In genomic region chr1:44120074-44120406, GRCm38 (mm10) we compare ENCODE assay signal across 8 mouse cellular contexts. TPM values are rescaled to one million over a fixed set of nuclear protein-coding genes. Genes with fewer than 3 reads are reported as not detected.
DNase-seq lines count a peak whose midpoint lies in the region; ATAC-seq and TF ChIP-seq lines count a peak whose summit lies in the region.

No protein-coding gene starts in this region.

- H3K36me3 ChIP-seq in heart, embryonic 10.5 days: peaks cover 32% of the 10 kb centered on the region
- peaks cover 19% of the 10 kb centered on the region for H3K36me3 ChIP-seq in C2C12 (ENCODE audit: control insufficient read depth, insufficient read depth)
- H3K36me3 ChIP-seq in forebrain, embryonic 14.5 days (ENCODE audit: control insufficient read depth, insufficient read depth, low read length): peaks cover 12% of the 10 kb centered on the region
- H3K36me3 ChIP-seq in liver, embryonic 15.5 days (replicated peaks): peaks cover 3% of the 10 kb centered on the region; the same call in 1 of the 2 replicates

- H3K4me3 ChIP-seq in heart, embryonic 10.5 days: peak overlapping the region; percentile 76
- H3K4me3 ChIP-seq in C2C12 (ENCODE audit: insufficient read depth, poor library complexity, severe bottlenecking): peak overlapping the region; percentile 81
- peak overlapping the region; percentile 70 for H3K4me3 ChIP-seq in forebrain, embryonic 14.5 days (ENCODE audit: low read depth, low read length)
- H3K4me3 ChIP-seq in liver, embryonic 15.5 days (replicated peaks): peak overlapping the region; percentile 70

- H3K9ac ChIP-seq in forebrain, embryonic 14.5 days (ENCODE audit: low read length): peak overlapping the region; percentile 87
- H3K9ac ChIP-seq in liver, embryonic 15.5 days: peak overlapping the region; percentile 59

- no peaks in the 10 kb centered on the region for H3K27me3 ChIP-seq in heart, embryonic 10.5 days (ENCODE audit: insufficient read depth, poor library complexity, severe bottlenecking)
- H3K27me3 ChIP-seq in C2C12 (ENCODE audit: control insufficient read depth, insufficient read depth, insufficient read length): no peaks in the 10 kb centered on the region
- H3K27me3 ChIP-seq in forebrain, embryonic 14.5 days (replicated peaks; ENCODE audit: control insufficient read depth, insufficient read depth, low read length): no peaks in the 10 kb centered on the region
- H3K27me3 ChIP-seq in liver, embryonic 15.5 days: no peaks in the 10 kb centered on the region

- H3K79me3 ChIP-seq in C2C12 (ENCODE audit: low read depth): peaks cover 21% of the 10 kb centered on the region

- H3K4me1 ChIP-seq in heart, embryonic 10.5 days: peaks cover 5% of the 10 kb centered on the region; the same call in 1 of the 2 replicates
- peaks cover 11% of the 10 kb centered on the region for H3K4me1 ChIP-seq in forebrain, embryonic 14.5 days (ENCODE audit: control insufficient read depth, insufficient read depth, low read length)
- H3K4me1 ChIP-seq in liver, embryonic 15.5 days (replicated peaks): peaks cover 23% of the 10 kb centered on the region

- peaks cover 65% of the 10 kb centered on the region for H3K79me2 ChIP-seq in C2C12 (ENCODE audit: control insufficient read depth, insufficient read depth)

- peak overlapping the region; percentile 85 for H3K4me2 ChIP-seq in forebrain, embryonic 14.5 days (ENCODE audit: low read length)
- peak overlapping the region; percentile 91 for H3K4me2 ChIP-seq in liver, embryonic 15.5 days

- H3ac ChIP-seq in C2C12 (ENCODE audit: control insufficient read depth, insufficient read length, low read depth): peak overlapping the region; percentile 98

- ATAC-seq in forebrain, embryonic 14.5 days: peak; percentile 19; the same call in 1 of the 2 replicates
- ATAC-seq in liver, embryonic 15.5 days (ENCODE audit: insufficient read depth): no peak

- DNase-seq in heart, embryonic 10.5 days (ENCODE audit: low spot score): no peak
- no peak for DNase-seq in heart, adult 18-20 months
- no peak for DNase-seq in forebrain, embryonic 14.5 days (ENCODE audit: low spot score)
- no peak for DNase-seq in adrenal gland, adult 18-20 months (ENCODE audit: low spot score in 2 of 2)
- DNase-seq in thymus, postnatal 25 days: no peak
- DNase-seq in frontal cortex, postnatal 25 days (ENCODE audit: low spot score in 2 of 2): no peak

- peak overlapping the region; percentile 97 for H3K27ac ChIP-seq in heart, embryonic 10.5 days
- H3K27ac ChIP-seq in forebrain, embryonic 14.5 days (ENCODE audit: low read depth, low read length): peak overlapping the region; percentile 96
- H3K27ac ChIP-seq in liver, embryonic 15.5 days (replicated peaks): peak overlapping the region; percentile 81

- 0% methylated on average over 6 of the region's 6 CpGs for WGBS in heart, embryonic 10.5 days
- WGBS in forebrain, embryonic 14.5 days: 2% methylated on average over 6 of the region's 6 CpGs
- 9% methylated on average over 6 of the region's 6 CpGs for WGBS in liver, embryonic 15.5 days (ENCODE audit: insufficient replicate concordance)

- TF ChIP-seq CTCF in C2C12 (IDR thresholded peaks at IDR 0.05; ENCODE audit: control insufficient read depth, insufficient read depth, insufficient read length): no peak

- H3K9me3 ChIP-seq in heart, embryonic 10.5 days: no peaks in the 10 kb centered on the region
- no peaks in the 10 kb centered on the region for H3K9me3 ChIP-seq in forebrain, embryonic 14.5 days (replicated peaks; ENCODE audit: control insufficient read depth, low read length)
- no peaks in the 10 kb centered on the region for H3K9me3 ChIP-seq in liver, embryonic 15.5 days (replicated peaks)

TF ChIP-seq in C2C12, 6 proteins besides CTCF, POLR2A, EP300 and RAD21:
- TF ChIP-seq MAX (IDR thresholded peaks at IDR 0.05) (no peak), FOSL1 (IDR thresholded peaks at IDR 0.05; ENCODE audit: insufficient read depth, low read length, poor library complexity, severe bottlenecking) (no peak), USF1 (IDR thresholded peaks at IDR 0.05; ENCODE audit: low read depth) (no peak), MYOG (IDR thresholded peaks at IDR 0.05; ENCODE audit: control insufficient read depth, extremely low read depth, insufficient read length) (no peak), MYOD1 (IDR thresholded peaks at IDR 0.05; ENCODE audit: control insufficient read depth, insufficient read length, low read depth) (no peak), CEBPB (IDR thresholded peaks at IDR 0.05; ENCODE audit: low read depth) (no peak)

RNA-seq across cellular contexts. Expression of gene Bivm, which starts 1.3 kb away (rescaled TPM):
- 15.2 and 16.1 TPM in 2 replicates for polyA plus RNA-seq in heart, embryonic 10.5 days (2016; fragmentation: Nextera tagmentation; extraction: Ambion mirVana)
- total RNA-seq in heart, adult 18-20 months (2021): 10 to 100 TPM in 1 of 2 experiments, 1 to 10 TPM in 1; 8.9 to 11.2 TPM
- 9.1 TPM for polyA plus RNA-seq in C2C12 (2012; fragmentation: generic; extraction: Trizol)
- 35.6 and 48.8 TPM in 2 replicates for polyA plus RNA-seq in forebrain, embryonic 14.5 days (2014; fragmentation: Nextera tagmentation; extraction: Ambion mirVana)
- polyA plus RNA-seq in liver, embryonic 15.5 days (2015; fragmentation: Nextera tagmentation; extraction: Ambion mirVana): 2.9 and 3.6 TPM in 2 replicates
- total RNA-seq in adrenal gland, adult 18-20 months (2021): 10 to 100 TPM; 14.6 to 15.9 TPM

RNA-seq across cellular contexts. Expression of gene Kdelc1, which starts 1.4 kb away (rescaled TPM):
- 57.3 and 59.0 TPM in 2 replicates for polyA plus RNA-seq in heart, embryonic 10.5 days (2016; fragmentation: Nextera tagmentation; extraction: Ambion mirVana)
- 10 to 100 TPM; 15.6 to 16.9 TPM for total RNA-seq in heart, adult 18-20 months (2021)
- 16.2 TPM for polyA plus RNA-seq in C2C12 (2012; fragmentation: generic; extraction: Trizol)
- 34.4 and 39.2 TPM in 2 replicates for polyA plus RNA-seq in forebrain, embryonic 14.5 days (2014; fragmentation: Nextera tagmentation; extraction: Ambion mirVana)
- 13.8 and 14.2 TPM in 2 replicates for polyA plus RNA-seq in liver, embryonic 15.5 days (2015; fragmentation: Nextera tagmentation; extraction: Ambion mirVana)
- total RNA-seq in adrenal gland, adult 18-20 months (2021): 10 to 100 TPM; 10.8 to 15.9 TPM

RNA-seq across cellular contexts. Expression of gene Tex30, which starts 17.8 kb away (rescaled TPM):
- 80.2 and 106 TPM in 2 replicates for polyA plus RNA-seq in heart, embryonic 10.5 days (2016; fragmentation: Nextera tagmentation; extraction: Ambion mirVana)
- 10 to 100 TPM in 1 of 2 experiments, 1 to 10 TPM in 1; 8.3 to 10.4 TPM for total RNA-seq in heart, adult 18-20 months (2021)
- 21.9 TPM for polyA plus RNA-seq in C2C12 (2012; fragmentation: generic; extraction: Trizol)
- polyA plus RNA-seq in forebrain, embryonic 14.5 days (2014; fragmentation: Nextera tagmentation; extraction: Ambion mirVana): 76.0 and 84.9 TPM in 2 replicates
- polyA plus RNA-seq in liver, embryonic 15.5 days (2015; fragmentation: Nextera tagmentation; extraction: Ambion mirVana): 40.4 and 47.1 TPM in 2 replicates
- 10 to 100 TPM in 1 of 2 experiments, 1 to 10 TPM in 1; 9.5 to 10.2 TPM for total RNA-seq in adrenal gland, adult 18-20 months (2021)

RNA-seq across cellular contexts. Expression of gene Ercc5, which starts 27.5 kb away (rescaled TPM):
- polyA plus RNA-seq in heart, embryonic 10.5 days (2016; fragmentation: Nextera tagmentation; extraction: Ambion mirVana): 14.4 and 15.0 TPM in 2 replicates
- 10 to 100 TPM; 14.8 to 16.2 TPM for total RNA-seq in heart, adult 18-20 months (2021)
- polyA plus RNA-seq in C2C12 (2012; fragmentation: generic; extraction: Trizol): 4.4 TPM
- 32.5 and 35.6 TPM in 2 replicates for polyA plus RNA-seq in forebrain, embryonic 14.5 days (2014; fragmentation: Nextera tagmentation; extraction: Ambion mirVana)
- 4.8 and 5.1 TPM in 2 replicates for polyA plus RNA-seq in liver, embryonic 15.5 days (2015; fragmentation: Nextera tagmentation; extraction: Ambion mirVana)
- total RNA-seq in adrenal gland, adult 18-20 months (2021): 10 to 100 TPM; 18.1 to 22.3 TPM

RNA-seq across cellular contexts. Expression of gene Gm8251, which starts 58.3 kb away (rescaled TPM):
- 0.02 and 0.05 TPM in 2 replicates for polyA plus RNA-seq in heart, embryonic 10.5 days (2016; fragmentation: Nextera tagmentation; extraction: Ambion mirVana)
- total RNA-seq in heart, adult 18-20 months (2021): not detected
- polyA plus RNA-seq in C2C12 (2012; fragmentation: generic; extraction: Trizol): 0.02 TPM
- 0.04 and 0.08 TPM in 2 replicates for polyA plus RNA-seq in forebrain, embryonic 14.5 days (2014; fragmentation: Nextera tagmentation; extraction: Ambion mirVana)
- 0.10 and 0.12 TPM in 2 replicates for polyA plus RNA-seq in liver, embryonic 15.5 days (2015; fragmentation: Nextera tagmentation; extraction: Ambion mirVana)
- under 1 TPM in 1 of 2 experiments, not detected in 1; 0.03 TPM for total RNA-seq in adrenal gland, adult 18-20 months (2021)
